Mouse (Mus musculus) neural tube, embryonic 15.5 days (tissue): ENCODE results near the gene Rbfox1. TPM values are rescaled to one million over a fixed set of nuclear protein-coding genes. Genes with fewer than 3 reads are reported as not detected.

Experiments used
- ATAC-seq: fragments of 200-750 bp; cut with Nextera tagmentation; 2 replicates; pipeline ENCODE4 v1.8.0; 2017; ENCODE audit warnings: mild to moderate bottlenecking, moderate TSS enrichment, moderate library complexity; ENCODE audit not compliant: low FRiP score
- H3K27ac ChIP-seq: fragments of 300-500 bp; sonication (generic); replicated peaks from 2 replicates; pipeline ENCODE4 v1.5.1; 2015; ENCODE audit warnings: mild to moderate bottlenecking, inconsistent platforms
- H3K27me3 ChIP-seq: fragments of 300-500 bp; sonication (generic); replicated peaks from 2 replicates; pipeline ENCODE4 v1.6.1; 2015; ENCODE audit warnings: inconsistent platforms
- H3K36me3 ChIP-seq: fragments of 300-500 bp; sonication (generic); 2 replicates; pipeline ENCODE4 v1.6.1; 2015; ENCODE audit warnings: inconsistent platforms
- H3K4me1 ChIP-seq: fragments of 300-500 bp; sonication (generic); 2 replicates; pipeline ENCODE4 v1.6.1; 2015; ENCODE audit warnings: inconsistent platforms
- H3K4me2 ChIP-seq: fragments of 300-500 bp; sonication (generic); 2 replicates; pipeline ENCODE4 v1.6.1; 2015; ENCODE audit warnings: inconsistent platforms, mild to moderate bottlenecking, moderate library complexity
- H3K4me3 ChIP-seq: fragments of 300-500 bp; sonication (generic); replicated peaks from 2 replicates; pipeline ENCODE4 v1.5.1; 2015; ENCODE audit warnings: mild to moderate bottlenecking, inconsistent platforms
- H3K9ac ChIP-seq: fragments of 300-500 bp; sonication (generic); replicated peaks from 2 replicates; pipeline ENCODE4 v1.6.1; 2015; ENCODE audit warnings: mild to moderate bottlenecking, inconsistent platforms
- H3K9me3 ChIP-seq: fragments of 300-500 bp; sonication (generic); replicated peaks from 2 replicates; pipeline ENCODE4 v1.6.1; 2016; ENCODE audit warnings: inconsistent platforms
- WGBS: fragments of 180-500 bp; shearing (Covaris S2); methylation state at CpG from one replicate; pipeline ENCODE4 v1.1.7; 2015; ENCODE audit warnings: mixed read lengths; 5-methylcytosine and 5-hydroxymethylcytosine counted together
- polyA plus RNA-seq: library from polyadenylated mRNA; unstranded; fragments of >200 nt; fragmentation: Nextera tagmentation; extraction: Ambion mirVana; gene quantifications from 2 replicates; pipeline ENCODE4 v1.2.1, GENCODE M21; 2015

Rbfox1 gene
- polyA plus RNA-seq, 1 experiment from 2014 or later, result 351 TPM

DNA sequence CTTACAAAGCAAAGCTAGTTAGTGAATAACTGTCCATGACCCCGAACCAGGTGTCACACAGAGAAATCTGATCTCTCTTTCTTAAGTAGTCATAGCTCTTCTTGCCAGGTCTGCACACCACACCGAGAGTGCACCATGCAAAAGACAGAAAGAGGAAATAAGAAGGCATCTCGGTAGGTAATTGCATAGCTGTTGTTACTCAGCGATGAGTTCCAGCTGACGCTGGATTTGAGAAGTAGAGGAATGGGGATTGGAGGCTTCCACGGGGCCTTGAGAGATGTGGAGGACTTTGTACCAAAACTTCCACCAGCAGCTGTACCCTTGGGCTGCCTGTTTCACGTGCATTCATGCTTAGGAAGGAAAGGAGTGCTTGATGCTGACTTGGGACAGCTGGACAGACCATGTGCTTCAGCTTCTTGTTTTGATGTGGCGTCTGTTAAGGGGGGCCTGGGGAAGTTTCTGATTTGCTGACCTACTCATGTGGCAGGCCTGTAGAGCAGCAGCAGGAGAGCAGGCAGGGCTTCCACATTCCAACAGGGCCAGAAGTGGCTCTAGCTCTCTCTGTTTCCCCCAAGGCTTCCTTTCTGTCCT, 1265.1 kb downstream of the Rbfox1 start:
- Histone ChIP-seq H3K4me2 (peak overlapping the region; percentile 46), H3K27ac (peak overlapping the region; percentile 82), H3K9me3 (no peaks in the 10 kb centered on the region), H3K27me3 (no peaks in the 10 kb centered on the region), H3K36me3 (no peaks in the 10 kb centered on the region), H3K9ac (peak overlapping the region; percentile 32; the same call in 1 of the 2 replicates), H3K4me1 (peaks cover 76% of the 10 kb centered on the region), H3K4me3 (peak overlapping the region; percentile 11)
- 28% methylated on average over 8 of the region's 8 CpGs for WGBS
- ATAC-seq, result no peak; the same call in 1 of the 2 replicates

DNA sequence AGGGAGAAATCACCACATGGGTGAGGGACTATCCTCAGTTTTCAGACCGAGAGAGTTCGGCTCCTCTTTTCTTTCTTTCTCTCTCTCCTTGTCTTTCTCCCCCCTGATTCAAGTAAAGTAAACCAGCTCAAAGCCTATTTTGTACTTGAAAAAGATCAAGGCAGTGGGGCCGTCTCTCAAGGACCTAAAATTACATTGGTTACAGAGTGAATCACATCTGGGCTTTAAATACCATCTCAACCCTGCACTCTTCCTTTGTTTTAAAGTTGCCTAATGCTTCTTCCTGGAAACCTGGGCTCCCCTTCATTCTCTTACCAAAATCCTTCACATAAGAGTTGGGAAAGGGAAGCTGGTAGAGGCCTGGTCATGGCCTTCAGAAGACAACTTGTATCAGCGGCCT, 1267.2 kb downstream of the Rbfox1 start:
- Histone ChIP-seq H3K9ac (no peak overlapping the region), H3K9me3 (no peaks in the 10 kb centered on the region), H3K4me1 (peaks cover 57% of the 10 kb centered on the region), H3K27ac (no peak overlapping the region), H3K27me3 (no peaks in the 10 kb centered on the region), H3K36me3 (no peaks in the 10 kb centered on the region), H3K4me2 (no peak overlapping the region; the same call in 1 of the 2 replicates), H3K4me3 (no peak overlapping the region)
- no peak for ATAC-seq
- WGBS, result 73% methylated on average over 4 of the region's 4 CpGs

DNA sequence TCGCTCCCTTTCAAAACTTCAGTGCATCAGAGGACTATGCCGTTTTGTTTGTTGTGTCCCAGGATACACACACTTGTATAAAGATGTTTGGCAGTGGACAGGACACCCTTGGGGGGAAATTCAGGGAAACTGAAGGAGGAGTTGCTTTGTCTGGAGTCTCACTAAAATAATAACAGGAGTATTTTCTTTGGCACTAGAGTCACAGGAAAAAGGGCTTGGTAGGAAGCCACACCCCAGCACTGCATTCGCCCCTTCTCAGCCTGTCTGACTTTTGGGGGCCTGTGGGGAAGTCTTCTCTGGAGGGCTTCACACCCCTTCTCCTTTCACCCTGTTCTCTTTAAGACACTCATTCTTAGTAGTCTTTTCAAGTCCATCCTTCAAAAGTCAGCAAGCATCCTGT, 1269.5 kb downstream of the Rbfox1 start:
- Histone ChIP-seq H3K27me3 (no peaks in the 10 kb centered on the region), H3K4me3 (no peak overlapping the region), H3K27ac (0 out of 2 replicates have a peak overlapping the region, but pooled peaks have one; percentile 18), H3K4me2 (no peak overlapping the region), H3K36me3 (no peaks in the 10 kb centered on the region), H3K4me1 (peaks cover 60% of the 10 kb centered on the region), H3K9ac (no peak overlapping the region), H3K9me3 (no peaks in the 10 kb centered on the region)
- 82% methylated on average over 3 of the region's 3 CpGs for WGBS
- ATAC-seq, result no peak

DNA sequence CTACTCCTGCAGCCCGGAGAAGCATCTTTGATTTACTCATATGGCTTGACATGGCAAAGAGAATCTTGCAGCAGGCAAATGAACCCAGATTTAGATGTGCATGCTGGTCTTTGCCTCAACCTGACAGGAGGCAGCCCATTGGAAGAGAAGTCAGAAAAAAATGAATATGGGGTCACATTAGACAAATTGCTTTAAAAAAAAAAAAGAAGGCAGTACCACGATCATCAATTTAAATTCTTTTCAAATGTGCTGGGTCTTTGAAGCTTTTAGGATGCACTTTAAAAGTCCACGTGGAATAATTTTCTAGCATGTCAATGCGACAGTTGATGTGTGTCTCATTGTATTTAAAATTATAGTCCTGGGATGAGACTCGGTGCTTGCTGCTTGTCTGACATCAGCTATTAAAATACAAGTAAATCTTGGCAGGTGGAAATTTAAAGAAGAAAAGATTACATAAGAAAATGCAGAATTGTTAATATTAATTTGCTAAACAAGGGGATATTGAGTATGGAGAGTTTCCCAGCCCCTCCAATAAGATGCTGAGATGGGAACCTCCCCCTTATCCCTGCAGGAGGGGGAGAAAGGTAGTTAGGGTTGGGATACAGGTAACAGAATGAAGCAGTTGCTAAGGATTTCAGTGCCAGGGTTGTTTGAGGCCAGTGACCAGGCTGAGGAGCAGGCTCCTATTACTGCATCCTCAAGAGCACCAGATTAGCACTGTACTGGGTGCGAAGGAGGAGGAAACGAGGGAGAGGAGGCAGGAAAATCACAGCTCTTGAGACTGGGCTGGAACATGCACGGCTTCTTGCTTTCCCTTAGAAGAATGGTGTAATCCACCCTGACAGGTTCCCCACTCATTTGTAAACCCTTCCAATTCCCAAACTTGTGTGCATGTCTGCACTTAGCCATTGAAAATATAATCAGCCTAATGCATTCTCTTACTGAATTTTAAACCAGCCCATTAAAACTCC, 1274.0 kb downstream of the Rbfox1 start:
- WGBS, result 45% methylated on average over 8 of the region's 8 CpGs
- ATAC-seq, result no peak

DNA sequence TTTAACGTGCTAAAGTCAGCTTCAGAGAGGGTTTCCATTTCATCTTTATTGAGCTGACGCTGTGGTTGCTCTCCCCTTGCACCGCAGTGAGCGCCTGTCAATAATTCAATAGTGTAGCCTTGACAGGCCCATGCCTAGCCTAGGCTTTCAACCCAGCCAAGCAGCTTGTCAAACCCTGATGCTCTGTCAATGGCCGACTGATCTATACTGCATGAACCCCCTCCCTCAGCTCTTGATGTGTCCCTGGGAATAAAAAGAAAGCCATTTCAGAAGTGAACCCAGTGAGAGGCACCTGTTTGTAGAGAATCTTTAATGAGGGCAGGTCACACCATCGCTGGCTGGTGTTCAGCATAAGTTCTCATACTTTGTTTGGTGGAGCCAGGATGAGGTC, 1274.7 kb downstream of the Rbfox1 start:
- Histone ChIP-seq H3K4me2 (no peak overlapping the region), H3K9me3 (no peaks in the 10 kb centered on the region), H3K4me1 (peaks cover 51% of the 10 kb centered on the region), H3K27ac (peak overlapping the region; percentile 78), H3K9ac (no peak overlapping the region), H3K27me3 (no peaks in the 10 kb centered on the region), H3K4me3 (no peak overlapping the region), H3K36me3 (no peaks in the 10 kb centered on the region)
- no peak; the same call in 1 of the 2 replicates for ATAC-seq
- WGBS, result 54% methylated on average over 6 of the region's 6 CpGs

More for the DNA sequence above, 1274.0 kb downstream of the Rbfox1 start:
- Histone ChIP-seq H3K27me3 (no peaks in the 10 kb centered on the region), H3K9ac (no peak overlapping the region), H3K27ac (peak overlapping the region; percentile 78), H3K9me3 (no peaks in the 10 kb centered on the region), H3K4me1 (peaks cover 48% of the 10 kb centered on the region), H3K4me2 (no peak overlapping the region), H3K4me3 (no peak overlapping the region), H3K36me3 (no peaks in the 10 kb centered on the region)

DNA sequence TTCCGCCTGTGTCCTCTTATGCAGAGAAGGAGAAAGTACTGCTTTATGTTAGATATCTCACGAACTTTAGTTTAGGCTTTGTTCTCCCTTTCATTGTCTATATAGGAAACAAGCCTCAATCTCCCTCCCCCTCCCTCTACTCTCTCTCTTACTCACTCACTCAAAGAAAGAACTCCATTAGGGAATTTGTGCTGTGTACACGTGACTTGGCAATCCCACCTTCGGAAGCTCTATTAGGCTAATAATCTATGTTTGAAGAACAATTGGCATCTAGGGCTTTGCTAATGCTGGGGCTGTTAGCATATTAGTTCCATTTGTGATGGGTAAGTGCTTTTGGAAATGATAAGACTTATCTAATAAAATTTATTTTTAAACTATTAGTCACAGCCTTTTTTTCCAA, 1277.0 kb downstream of the Rbfox1 start:
- ATAC-seq, result 0 out of 2 replicates have a peak, but pooled peaks have one; percentile 30

DNA sequence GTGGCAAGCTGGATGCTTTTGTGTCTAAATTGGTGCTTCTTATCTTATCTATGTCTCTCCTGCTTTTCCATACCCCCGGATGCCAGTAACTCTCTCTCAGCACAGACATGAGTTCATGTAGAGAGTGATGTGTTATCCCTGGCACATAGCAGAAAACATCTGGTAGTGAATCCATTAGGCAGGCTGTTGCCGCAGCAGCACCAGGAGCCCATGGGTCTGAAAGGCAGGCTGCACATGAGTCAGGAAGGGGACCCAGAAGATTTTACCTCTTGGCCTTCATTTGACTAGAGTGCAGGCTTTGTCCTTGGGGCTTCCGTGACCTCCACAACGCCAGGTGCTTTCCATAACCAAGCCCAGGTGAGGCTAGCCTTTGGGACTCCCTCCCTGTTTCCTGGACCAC, 1278.5 kb downstream of the Rbfox1 start:
- H3K36me3 ChIP-seq, result no peaks in the 10 kb centered on the region
- H3K9ac ChIP-seq, result no peak overlapping the region
- H3K4me3 ChIP-seq, result no peak overlapping the region
- H3K4me2 ChIP-seq, result no peak overlapping the region
- peaks cover 41% of the 10 kb centered on the region for H3K4me1 ChIP-seq
- peak; percentile 59; the same call in 1 of the 2 replicates for ATAC-seq
- no peaks in the 10 kb centered on the region for H3K9me3 ChIP-seq
- H3K27me3 ChIP-seq, result no peaks in the 10 kb centered on the region
- 62% methylated on average over 4 of the region's 4 CpGs for WGBS
- peak overlapping the region; percentile 77 for H3K27ac ChIP-seq

More for the DNA sequence above, 1277.0 kb downstream of the Rbfox1 start:
- no peak overlapping the region for H3K4me2 ChIP-seq
- peaks cover 56% of the 10 kb centered on the region for H3K4me1 ChIP-seq
- no peak overlapping the region for H3K9ac ChIP-seq
- no peaks in the 10 kb centered on the region for H3K27me3 ChIP-seq
- no peak overlapping the region for H3K4me3 ChIP-seq
- no peaks in the 10 kb centered on the region for H3K9me3 ChIP-seq
- WGBS, result 50% methylated on average over 4 of the region's 4 CpGs
- peak overlapping the region; percentile 70 for H3K27ac ChIP-seq
- H3K36me3 ChIP-seq, result no peaks in the 10 kb centered on the region

DNA sequence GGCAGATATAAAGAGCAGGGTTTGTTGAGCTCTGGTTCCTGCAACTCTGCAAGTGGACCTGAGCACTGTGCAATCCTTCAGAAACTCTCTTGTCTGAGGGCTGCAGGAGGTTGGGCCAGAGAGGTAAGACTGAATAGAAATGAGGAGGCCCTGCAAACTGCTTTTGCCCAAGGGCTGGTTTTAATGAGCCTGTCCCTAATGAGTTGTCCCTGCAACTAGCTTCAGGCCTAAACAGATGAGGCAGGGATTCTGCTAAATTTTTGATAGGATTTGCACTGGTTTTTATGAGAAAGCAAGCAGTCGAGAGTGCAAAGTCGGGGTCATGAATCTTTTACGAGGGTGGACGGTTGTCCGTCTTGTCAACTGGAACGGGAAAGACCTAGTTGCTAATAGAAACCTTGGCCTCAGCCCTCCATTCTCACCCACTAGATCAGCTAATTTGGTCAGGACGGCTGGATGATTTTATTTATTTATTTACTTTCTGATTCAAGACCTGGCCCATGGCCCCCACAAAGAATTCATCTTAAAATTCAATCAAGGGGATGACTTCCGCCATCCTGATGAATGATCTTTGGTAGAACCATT, 1279.1 kb downstream of the Rbfox1 start:
- 0 out of 2 replicates have a peak, but pooled peaks have one; percentile 25 for ATAC-seq
- H3K4me2 ChIP-seq, result no peak overlapping the region
- WGBS, result 39% methylated on average over 8 of the region's 8 CpGs
- no peak overlapping the region for H3K4me3 ChIP-seq
- H3K9ac ChIP-seq, result no peak overlapping the region
- H3K36me3 ChIP-seq, result no peaks in the 10 kb centered on the region
- H3K9me3 ChIP-seq, result no peaks in the 10 kb centered on the region
- H3K4me1 ChIP-seq, result peaks cover 35% of the 10 kb centered on the region
- H3K27ac ChIP-seq, result peak overlapping the region; percentile 77
- no peaks in the 10 kb centered on the region for H3K27me3 ChIP-seq

DNA sequence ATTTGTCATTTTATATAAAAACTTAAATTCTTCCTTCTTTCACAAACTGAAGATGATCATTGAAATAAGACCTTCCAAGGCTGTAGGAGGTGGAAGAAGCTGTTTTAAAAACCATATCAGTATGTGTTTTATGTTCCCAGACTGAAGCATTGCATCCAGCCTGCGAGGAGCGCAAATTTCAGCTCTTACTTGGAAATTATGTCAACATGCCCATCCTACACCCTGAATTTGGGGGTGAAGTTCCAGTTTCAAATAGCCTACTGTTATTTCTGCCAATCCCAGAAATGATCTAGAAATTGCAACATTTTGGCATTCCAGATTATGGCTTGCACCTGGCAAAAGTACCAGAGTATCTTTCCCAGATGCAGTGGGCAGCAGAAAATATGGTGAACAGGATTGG, 1290.8 kb downstream of the Rbfox1 start:
- H3K27me3 ChIP-seq, result no peaks in the 10 kb centered on the region
- H3K4me1 ChIP-seq, result peaks cover 15% of the 10 kb centered on the region; the same call in 1 of the 2 replicates
- no peak for ATAC-seq
- H3K4me3 ChIP-seq, result no peak overlapping the region
- no peaks in the 10 kb centered on the region for H3K9me3 ChIP-seq
- H3K9ac ChIP-seq, result no peak overlapping the region
- WGBS, result 96% methylated on average over 2 of the region's 2 CpGs
- H3K27ac ChIP-seq, result no peak overlapping the region
- no peaks in the 10 kb centered on the region for H3K36me3 ChIP-seq
- no peak overlapping the region for H3K4me2 ChIP-seq

DNA sequence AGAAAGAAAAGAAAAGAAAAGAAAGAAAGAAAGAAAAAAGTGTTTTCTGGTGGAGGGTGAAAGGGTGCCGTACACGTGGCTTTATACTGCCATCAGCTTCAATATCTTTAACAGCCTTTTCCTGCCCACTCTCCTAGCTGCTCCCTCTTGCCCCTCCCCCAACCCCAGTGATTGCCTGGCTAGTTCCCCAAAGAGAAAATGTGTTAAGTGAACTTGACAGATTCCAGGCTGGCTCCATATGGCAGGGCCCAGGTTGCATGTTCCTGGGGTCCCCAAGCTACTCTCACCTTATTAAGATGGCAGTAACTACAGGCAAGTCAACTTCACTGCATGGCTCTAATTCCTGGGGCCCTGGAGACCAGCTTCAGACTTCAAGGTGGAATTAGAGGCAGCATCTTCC, 1302.6 kb downstream of the Rbfox1 start:
- no peak overlapping the region; the same call in 1 of the 2 replicates for H3K27ac ChIP-seq
- H3K4me2 ChIP-seq, result no peak overlapping the region
- ATAC-seq, result no peak
- H3K4me3 ChIP-seq, result no peak overlapping the region
- H3K9ac ChIP-seq, result no peak overlapping the region
- H3K27me3 ChIP-seq, result no peaks in the 10 kb centered on the region
- H3K36me3 ChIP-seq, result no peaks in the 10 kb centered on the region
- H3K9me3 ChIP-seq, result no peaks in the 10 kb centered on the region
- WGBS, result 18% methylated on average over 2 of the region's 2 CpGs
- H3K4me1 ChIP-seq, result peaks cover 22% of the 10 kb centered on the region

DNA sequence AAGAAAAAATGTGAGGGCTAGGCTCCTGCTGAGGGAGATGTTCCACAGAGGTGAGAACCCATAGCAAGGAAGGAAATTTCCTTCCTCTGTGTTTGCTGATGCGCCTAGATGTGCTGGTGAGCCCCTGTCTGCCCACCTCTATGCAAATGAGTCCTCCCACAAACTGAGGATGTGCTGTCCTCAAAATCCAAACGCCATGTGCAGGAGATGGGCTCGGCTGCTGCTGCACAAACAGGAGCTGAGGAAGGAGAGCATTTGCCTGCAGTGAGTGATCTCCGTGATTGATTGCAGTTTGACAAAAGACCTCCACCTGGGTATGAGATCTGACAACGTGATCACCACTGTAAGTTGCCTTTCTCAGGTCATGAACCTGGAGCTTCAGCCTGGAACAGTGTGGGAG, 1308.4 kb downstream of the Rbfox1 start:
- 66% methylated on average over 5 of the region's 5 CpGs for WGBS

More for the DNA sequence above, 1308.4 kb downstream of the Rbfox1 start:
- Histone ChIP-seq H3K36me3 (no peaks in the 10 kb centered on the region), H3K9me3 (no peaks in the 10 kb centered on the region), H3K27me3 (no peaks in the 10 kb centered on the region), H3K9ac (no peak overlapping the region), H3K4me2 (no peak overlapping the region), H3K27ac (peak overlapping the region; percentile 18; the same call in 1 of the 2 replicates), H3K4me3 (no peak overlapping the region), H3K4me1 (peaks cover 23% of the 10 kb centered on the region)
- ATAC-seq, result no peak
